Mouse (Mus musculus) 416B (cell line): Measurements from ENCODE around the gene Slc4a10.

Experiments used
- DNase-seq: peaks from one replicate; pipeline ENCODE4 v3.0.0; 2011; ENCODE audit warnings: low read depth

Slc4a10 gene

GRCm38 (mm10) chr2:62278779-62279178 lies 232.5 kb downstream of the Slc4a10 start:
- no peak for DNase-seq

DNA sequence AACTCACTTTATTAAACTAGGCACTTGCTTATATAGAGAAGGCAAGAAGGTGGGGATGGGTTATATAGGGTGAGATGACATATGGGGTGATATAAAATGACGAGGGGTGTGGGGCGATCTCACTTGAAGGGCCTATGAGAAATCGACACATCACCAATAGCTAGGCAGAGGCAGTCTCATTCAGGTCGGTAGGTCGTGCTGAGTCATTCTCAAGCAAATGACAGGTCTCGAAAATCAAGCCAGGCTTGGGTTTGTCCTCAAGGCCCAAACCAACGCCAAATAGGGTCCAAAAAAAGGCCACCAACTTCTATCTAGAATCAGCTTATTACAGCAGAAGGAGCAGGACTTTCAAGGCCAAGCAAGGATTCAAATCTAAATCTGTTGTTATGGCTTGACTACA lies 233.5 kb downstream of the Slc4a10 start:
- no peak for DNase-seq

DNA sequence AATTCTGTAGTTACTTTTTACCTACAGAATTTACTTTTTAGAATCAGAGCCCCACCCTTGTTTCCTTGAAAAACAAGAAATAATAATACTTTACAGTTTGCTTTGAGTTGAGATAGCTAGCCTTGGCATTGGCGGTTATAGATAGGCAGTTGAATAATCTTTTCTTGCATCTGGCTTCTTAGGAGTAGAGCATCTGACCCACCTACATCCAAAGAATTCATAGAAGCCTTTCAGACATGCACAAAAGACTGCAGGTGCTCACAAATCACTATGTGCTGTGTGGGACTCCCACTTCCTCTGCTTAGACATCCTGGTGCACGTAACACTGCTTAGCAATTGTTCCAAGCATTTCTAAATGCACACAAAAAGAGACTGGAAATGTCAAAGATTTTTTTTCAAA lies 238.8 kb downstream of the Slc4a10 start:
- no peak for DNase-seq

- DNase-seq: peak; percentile 58
Measured at GRCm38 (mm10) chr2:62285847-62286246, 239.6 kb downstream of the Slc4a10 start.

- no peak for DNase-seq
Measured at GRCm38 (mm10) chr2:62287532-62287931, 241.3 kb downstream of the Slc4a10 start.

DNA sequence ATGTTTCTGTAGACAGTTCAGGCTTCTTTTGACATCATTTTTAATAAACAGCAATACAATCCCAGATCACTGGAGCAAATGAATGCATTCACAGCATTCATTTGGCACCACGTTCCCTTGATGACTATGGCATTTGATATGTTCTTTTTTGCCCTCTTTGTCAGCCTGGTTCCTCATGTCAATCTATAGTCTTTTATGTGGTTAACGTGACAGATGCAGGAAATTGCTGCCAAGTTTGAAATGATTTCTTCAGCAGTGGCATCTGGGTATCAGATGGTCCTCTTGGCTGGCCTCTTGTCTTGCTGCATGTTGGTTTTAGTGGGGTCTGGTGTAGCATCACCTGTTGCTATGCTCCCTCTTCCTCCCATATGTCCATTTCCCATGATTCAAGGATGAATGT lies 247.6 kb downstream of the Slc4a10 start:
- DNase-seq: peak; percentile 84

DNA sequence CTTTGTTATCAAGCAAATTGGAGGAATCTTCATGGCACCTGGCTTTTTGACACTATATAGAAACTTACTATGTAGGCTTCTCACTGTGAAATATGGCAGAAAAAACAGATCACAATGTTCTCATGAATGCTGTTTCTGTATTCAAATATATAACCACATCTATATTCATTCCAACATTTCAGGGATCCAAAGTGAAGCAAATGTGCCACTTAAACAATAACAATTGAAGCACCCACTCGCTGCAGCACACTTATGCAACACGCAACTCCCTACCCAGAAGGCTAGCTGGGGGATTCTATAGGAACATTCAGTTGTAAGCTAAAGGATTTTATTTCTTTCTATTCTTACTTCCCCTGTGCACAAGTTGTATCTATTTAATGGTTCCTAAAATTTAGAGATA lies 255.5 kb downstream of the Slc4a10 start:
- no peak for DNase-seq

- DNase-seq: no peak
Measured at GRCm38 (mm10) chr2:62306978-62307377, 260.7 kb downstream of the Slc4a10 start.

GRCm38 (mm10) chr2:62307477-62307876 lies 261.2 kb downstream of the Slc4a10 start:
- no peak for DNase-seq

- DNase-seq: peak; percentile 26
Measured at GRCm38 (mm10) chr2:62316930-62317329, 270.7 kb downstream of the Slc4a10 start.

DNA sequence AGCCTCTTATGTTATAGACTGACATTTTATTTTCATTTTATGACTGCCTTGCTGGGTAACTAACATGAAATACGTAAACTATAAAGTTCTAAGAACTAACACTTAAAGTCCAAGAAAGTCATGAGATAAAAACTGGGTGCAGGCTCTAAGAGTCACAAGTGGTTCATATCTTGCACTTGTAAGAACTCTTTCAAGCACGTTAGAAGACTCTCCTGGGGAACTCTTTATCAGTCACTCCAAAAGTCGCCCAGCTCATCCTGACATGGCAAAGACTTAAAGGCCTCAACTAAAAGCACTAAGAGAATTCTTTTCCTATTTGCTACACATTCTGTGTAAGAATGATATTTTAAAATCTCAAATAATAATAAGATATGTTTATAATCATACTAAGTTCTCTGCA lies 273.2 kb downstream of the Slc4a10 start:
- DNase-seq: no peak

GRCm38 (mm10) chr2:62323078-62323637 lies 276.9 kb downstream of the Slc4a10 start:
- no peak for DNase-seq

- no peak for DNase-seq
Measured at GRCm38 (mm10) chr2:62325388-62325787, 279.1 kb downstream of the Slc4a10 start.

- DNase-seq: peak; percentile 44
Measured at GRCm38 (mm10) chr2:62331913-62332312, 285.7 kb downstream of the Slc4a10 start.

DNA sequence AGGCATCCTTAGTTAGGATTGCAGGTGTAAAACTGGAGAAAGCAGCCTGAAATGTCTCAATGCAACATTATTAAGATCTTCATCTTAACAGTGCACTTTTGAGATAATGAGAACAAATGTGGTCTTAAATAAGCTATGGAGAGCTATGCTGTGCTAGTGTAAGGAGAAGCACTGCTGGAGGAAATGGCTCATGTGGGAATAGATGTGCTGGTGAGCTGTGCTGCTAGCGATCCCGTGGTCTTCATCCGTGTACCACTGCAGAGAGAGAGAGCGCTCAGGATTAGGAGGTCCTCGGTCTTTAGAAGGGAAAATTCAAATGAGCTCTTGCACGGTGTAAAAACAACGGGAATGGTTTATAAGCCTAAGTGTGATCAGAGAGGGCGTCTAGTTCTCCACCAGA lies 286.2 kb downstream of the Slc4a10 start:
- DNase-seq: no peak

- DNase-seq: no peak
Measured at GRCm38 (mm10) chr2:62334397-62335243, 288.4 kb downstream of the Slc4a10 start.

DNA sequence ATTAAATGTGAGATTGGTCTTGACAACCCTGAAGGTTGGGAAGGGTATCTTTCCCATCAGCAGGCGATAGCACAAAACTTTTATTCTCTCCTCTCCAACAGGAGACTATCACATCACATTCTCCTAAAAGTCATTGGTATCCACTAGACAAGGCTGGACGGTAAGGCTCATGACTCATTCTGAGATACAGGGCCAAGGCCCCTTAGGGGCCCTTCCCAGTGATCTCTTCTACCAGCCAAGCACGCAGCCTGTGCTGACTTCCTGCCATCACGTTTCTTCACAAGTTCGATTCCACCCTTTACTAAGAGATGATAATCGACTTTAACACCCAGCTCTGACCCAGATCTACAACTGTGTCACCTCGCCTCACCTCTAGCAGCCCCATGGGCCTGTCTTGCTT lies 290.8 kb downstream of the Slc4a10 start:
- no peak for DNase-seq

DNA sequence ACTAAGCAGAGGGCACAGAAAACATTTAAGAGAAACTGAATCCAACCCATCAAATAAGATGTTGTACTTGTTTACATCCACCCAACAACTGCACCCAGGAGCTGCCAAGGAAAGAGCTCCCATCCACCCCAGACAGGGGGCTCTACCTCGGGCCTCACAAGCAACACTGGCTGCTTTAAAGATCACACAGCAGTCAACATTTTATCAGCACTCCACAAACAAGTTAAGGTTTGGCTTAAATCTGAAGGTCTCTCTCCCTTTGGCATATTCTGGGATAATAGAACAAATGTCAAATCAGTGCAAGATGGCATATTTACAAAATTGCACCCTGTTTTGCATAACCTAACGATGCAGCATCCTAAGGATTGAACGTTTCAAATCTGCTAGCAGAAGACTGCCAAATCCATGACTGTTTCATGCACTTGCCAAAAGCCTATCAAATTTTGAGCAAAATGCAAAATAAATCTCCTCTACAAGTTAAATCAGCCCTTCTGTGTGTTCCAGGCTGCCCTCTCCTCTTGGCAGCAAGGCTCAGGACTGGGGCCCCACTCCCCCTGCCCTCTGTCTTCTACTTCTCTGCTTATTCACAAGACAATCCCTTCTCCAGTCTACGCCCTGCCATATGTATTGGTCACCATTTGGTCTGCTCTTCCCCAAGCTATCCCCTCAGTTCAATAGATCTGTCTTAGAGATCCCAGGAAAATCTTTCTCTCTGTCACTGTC lies 293.1 kb downstream of the Slc4a10 start:
- DNase-seq: no peak

GRCm38 (mm10) chr2:62341061-62341733 lies 294.9 kb downstream of the Slc4a10 start:
- DNase-seq: no peak

DNA sequence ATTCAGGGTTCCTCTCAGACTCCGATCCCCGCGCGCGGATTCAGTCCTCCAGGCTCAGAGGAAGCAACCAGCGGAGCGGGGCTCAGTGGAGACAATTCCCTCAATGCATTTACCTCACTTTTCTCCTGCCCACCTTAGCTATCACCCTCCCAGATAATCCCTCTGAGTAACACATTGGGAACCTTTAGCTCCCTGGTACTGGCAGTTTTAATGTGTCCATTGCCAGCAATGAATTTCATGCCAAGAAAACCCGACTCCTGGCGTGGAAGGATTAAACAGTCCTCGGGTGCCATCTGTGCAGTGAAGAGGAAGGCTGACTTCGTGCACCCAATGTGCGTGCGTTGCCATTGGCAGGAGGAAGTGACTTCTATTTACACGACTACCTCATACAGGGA lies 295.5 kb downstream of the Slc4a10 start:
- no peak for DNase-seq

DNA sequence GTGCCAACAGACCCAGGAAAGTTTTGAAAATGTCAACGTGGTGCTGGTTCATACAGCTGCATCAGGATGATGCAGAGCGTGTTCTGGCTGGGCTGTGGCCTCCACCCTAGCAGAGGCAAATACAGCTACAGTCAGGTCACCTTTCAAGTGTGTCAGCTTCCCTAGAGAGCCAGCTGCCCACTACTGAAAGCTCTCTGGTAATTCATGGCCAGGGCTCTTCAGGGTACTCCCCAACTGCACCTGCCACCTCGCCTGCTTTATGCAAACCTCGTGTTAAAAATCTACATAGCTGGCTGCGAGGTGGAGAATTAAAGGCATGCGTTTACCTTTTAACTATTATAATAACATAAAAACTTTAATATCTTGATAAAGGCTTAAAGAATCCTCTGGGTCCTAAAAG lies 298.1 kb downstream of the Slc4a10 start:
- no peak for DNase-seq

DNA sequence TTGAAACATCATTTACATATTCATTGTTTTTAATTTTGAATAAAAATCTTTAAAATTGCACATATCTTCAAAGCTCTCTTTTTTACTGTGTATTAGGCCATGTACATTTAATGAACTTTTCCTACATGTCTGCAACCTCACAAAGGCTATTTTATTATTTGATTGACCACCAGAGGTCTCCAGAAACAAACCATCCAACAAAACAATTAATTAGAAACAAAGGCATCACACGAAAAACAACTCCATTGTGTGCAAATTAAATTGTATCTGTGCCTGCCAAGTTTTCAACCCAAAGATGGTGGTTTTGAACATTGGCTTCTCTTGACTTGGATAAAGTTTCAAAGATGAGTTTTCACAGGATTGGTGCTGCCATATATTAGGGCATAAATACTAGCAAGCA lies 300.5 kb downstream of the Slc4a10 start:
- peak; percentile 80 for DNase-seq

DNA sequence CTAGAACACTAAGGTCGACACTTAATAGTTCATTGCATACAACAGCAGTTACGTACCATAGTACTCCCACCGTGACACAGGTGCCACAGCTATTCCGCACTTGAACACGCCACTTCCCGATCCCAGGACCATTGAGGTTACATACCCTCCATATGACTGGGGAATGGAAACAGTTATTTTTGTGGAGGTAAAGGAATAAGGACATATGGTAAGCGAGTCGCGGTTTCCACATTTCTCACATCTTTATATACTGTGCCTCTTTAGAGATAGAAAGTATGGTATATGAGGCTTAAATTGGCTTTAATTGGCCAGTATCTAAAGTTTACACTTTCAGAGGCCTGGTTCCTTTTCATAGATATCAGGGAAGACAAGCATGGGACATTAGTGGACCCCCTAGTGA lies 301.5 kb downstream of the Slc4a10 start:
- DNase-seq: no peak
